Mouse (Mus musculus): ENCODE measurements around the gene Hist1h4f.
A peak's percentile ranks its signal among the peaks of the same experiment; 100 is the strongest.
"Not testable (repeated sequence)": the region's sequence is repeated elsewhere in the genome, so short reads cannot be mapped to it uniquely, and the experiment has no call there.

Hist1h4f gene

DNA sequence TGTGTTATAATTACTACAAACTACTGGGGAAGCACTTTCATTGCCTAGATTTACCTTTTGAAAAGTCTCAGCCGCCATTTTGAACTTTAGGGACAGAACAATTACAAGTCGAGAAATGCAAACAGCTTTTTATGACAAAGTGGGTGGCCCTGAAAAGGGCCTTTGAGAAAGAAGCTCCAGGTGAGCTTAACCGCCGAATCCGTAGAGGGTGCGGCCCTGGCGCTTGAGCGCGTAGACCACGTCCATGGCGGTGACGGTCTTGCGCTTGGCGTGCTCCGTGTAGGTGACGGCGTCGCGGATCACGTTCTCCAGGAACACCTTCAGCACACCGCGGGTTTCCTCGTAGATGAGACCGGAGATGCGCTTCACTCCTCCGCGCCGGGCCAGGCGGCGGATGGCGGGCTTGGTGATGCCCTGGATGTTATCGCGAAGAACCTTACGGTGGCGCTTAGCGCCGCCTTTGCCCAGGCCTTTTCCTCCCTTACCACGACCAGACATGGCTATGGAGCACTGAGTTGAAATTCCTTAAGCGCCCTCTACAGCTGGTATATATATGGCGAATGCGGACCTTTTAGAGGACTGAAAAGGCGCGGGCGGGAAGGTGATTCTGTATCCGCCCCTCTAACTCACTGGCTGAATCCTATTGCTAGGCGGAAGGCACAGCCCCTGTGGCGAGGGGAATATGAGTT is at the start of gene Hist1h4f:
TSS of gene Hist1h4f (minus strand) at position 503 of the 689 bp plus-strand sequence.
- DNase-seq = peak; percentile 93

DNA sequence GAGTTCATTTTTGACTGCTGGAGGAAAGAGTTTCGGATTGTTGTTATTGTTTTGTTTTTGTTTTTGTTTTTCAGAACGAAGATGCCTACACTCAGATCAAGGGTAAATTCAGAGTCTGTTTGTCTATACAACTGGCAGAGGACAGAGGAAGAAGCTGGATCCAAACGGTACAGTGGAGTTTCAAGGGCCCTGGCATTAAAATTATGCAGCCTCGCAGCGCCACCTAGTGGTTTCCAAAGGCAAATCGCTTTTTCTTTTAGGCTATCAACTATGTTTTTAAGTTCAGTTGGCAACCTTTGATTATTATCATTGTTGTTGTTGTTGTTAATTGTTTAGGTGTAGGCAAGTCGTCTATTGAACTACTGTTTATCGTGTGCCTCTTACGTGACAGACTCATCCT is 46.5 kb upstream of the Hist1h4f start:
- DNase-seq = peak; percentile 66

- no peak for DNase-seq
Measured at GRCm38 (mm10) chr13:23595622-23596372, 44.3 kb upstream of the Hist1h4f start.

- DNase-seq = no peak
Measured at GRCm38 (mm10) chr13:23595185-23595584, 43.7 kb upstream of the Hist1h4f start.

GRCm38 (mm10) chr13:23593051-23593770 is 41.8 kb upstream of the Hist1h4f start:
- DNase-seq = no peak

DNA sequence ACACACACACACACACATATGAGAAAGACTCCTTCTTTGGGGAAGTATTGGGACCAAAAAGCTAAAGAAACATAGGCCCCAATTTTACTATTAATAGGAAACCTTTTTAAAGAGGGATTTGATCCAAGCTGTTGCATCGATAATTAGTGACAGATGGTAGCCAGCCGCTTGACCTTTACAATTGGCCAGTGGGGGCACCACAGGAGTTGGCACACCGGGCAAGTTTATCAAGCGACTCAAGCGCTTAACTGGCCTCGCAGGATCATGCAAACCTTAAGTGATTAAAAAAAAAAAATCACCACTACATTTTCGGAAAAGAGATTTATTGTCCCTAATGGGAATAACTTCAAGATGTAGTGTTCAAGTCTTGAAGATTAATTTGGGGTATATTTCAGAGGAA is 41.2 kb upstream of the Hist1h4f start:
- DNase-seq = no peak

DNA sequence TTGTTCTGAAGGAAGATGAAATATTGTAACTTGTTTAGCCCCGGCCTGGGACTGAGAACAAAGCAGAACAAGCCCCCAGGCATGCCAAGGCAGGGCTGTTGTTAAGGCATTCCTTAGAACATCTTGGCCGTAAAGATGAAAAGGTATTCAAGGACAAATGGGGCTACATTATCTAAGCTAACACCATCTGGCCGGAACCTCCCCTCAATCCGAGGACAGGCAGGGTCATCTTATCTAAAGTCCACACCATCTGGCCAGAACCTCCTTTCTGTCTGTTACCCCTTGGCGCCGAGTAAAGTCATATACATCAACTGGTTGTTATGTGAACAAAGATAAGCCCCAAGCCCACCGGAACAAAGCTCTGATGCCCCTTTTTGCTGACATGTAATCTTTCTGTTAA is 40.4 kb upstream of the Hist1h4f start:
- not testable (repeated sequence) for DNase-seq

DNA sequence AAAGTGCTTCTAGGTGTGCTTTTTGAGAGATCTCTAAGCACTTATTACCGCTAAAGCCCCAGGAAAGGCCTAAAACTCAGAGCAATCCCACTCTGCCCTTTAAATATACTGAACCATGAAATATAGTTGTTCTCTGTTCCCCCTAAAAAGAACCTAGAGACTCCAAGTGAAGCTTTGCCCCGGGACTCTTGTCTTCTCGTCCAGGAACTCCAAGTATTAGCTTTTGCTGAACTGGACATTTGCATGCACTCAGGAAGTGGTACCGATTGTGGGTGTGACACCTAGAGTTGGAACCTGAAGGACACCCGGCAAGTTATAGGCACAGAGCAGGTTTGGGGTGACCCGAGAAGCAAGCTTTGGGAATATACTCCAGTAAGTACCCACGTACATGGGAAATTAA is 39.8 kb upstream of the Hist1h4f start:
- DNase-seq = no peak

GRCm38 (mm10) chr13:23586940-23587225 is 35.4 kb upstream of the Hist1h4f start:
- no peak for DNase-seq

DNA sequence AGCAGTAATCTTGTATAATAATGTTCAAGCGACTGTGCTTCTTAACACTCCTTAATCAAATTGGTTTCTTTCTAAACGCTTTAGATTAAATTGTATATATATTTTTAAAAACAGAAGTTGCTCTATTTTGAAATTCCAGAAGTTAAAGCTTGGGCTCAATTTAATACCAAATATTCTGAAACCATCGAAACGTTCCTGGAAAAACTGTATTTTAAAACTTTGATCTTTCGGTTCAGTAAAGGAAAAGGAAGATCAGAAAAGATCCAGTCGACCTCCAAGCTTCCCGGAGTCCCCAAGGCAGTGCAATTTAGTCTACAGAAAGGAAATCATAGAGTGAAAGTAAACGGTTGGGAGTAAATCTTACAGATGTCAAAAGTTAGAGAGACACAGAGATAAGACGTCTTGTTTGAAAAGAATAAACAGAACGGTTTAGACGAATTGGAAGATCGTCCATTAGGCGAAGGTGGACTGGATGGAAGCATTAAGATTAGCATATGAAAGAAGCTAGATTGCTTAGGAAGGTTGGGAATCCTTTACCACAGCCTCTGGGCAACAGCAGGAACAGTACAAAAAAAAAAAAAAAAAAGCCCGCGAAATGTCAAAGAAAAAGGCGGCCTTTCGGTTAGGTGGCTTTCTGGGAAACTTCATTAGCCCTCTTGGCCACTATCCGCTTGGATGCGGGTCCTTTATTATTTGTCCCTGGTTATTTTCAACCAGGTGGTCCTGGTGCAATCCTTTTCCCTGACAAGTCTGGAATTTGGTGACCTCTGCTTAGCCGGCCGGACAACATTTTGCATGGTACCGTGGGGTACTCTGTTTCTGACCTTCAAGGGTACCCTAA is 34.9 kb upstream of the Hist1h4f start:
- DNase-seq = no peak

- peak; percentile 82 for DNase-seq
Measured at GRCm38 (mm10) chr13:23585442-23586098, 34.1 kb upstream of the Hist1h4f start.

DNA sequence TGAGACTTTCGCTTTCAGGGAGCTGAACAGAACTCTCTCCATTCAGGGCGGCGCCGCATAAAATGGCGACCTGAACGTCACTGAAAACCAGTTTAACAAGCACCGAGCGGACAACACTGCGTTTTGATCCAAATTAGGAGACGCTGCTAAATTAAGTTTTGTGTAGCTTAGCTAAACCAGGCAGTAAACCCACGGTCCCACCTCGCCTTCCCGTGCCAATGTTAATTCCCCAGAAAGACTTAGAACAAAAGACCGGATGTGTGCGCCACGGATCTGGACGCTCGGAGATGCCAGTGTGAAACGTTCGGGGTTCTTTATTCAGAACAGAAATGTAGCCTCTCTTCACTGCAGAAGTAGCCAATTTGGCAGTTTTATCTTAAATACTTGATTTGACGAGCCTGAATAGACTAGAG is 33.6 kb upstream of the Hist1h4f start:
- DNase-seq = peak; percentile 73

DNA sequence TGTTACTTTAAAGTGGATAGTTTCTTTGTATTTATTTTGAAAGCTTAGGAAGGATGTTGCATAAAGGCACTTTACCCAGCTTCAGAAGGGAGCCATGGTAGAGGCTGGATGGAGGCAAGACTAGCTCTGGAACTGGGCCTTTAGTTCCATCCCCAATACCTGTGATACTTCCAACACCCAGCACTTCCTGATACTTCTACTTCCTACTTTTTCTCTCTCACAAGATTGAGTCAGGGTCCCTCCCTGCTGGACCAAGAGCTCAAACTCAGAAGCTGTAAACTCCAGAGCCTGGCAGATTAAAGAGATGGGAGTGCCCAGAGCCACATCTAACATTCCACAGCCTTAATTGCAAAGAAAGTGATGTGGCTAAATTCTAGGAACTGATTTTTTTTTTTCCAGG is 32.9 kb upstream of the Hist1h4f start:
- no peak for DNase-seq

GRCm38 (mm10) chr13:23583387-23584068 is 32.1 kb upstream of the Hist1h4f start:
- DNase-seq = no peak

DNA sequence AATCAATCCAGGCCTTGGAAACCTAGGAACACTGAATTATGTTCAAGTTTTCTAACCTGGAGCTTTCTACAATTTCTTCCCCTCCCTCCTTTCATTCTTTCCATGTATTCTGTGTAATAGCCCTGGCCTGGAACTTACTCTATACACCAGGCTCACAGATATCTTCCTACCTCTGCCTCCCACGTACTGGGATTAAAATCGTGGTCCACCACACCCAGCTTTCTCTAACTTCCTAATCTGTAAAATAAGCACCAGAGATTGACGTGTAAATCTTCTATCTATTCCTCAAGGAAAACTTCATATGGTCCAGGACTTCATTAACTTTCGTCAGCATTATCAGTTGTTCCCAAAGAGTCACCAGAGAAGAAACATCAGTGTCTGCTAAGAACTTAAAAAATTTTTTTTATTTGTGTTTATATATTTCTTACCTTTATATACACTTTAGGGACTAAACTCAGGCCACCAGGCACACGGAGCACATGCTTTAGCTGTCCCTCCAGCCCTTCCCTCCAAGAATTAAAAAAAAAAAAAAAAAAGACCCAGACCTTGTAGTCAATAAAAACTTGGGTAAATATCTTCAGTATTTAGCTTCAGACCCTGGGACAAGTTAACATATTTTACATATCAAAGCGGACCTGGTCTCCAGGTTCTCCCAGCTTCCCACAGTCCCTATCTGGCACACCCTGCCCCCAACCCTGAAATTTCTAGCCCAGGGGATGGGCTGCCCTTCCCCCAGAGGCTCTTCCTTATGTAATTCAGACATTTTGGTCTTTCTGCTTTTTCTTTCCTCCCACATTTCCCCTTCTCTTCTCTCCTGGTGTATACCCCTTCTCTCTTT is 31.0 kb upstream of the Hist1h4f start:
- no peak for DNase-seq

DNA sequence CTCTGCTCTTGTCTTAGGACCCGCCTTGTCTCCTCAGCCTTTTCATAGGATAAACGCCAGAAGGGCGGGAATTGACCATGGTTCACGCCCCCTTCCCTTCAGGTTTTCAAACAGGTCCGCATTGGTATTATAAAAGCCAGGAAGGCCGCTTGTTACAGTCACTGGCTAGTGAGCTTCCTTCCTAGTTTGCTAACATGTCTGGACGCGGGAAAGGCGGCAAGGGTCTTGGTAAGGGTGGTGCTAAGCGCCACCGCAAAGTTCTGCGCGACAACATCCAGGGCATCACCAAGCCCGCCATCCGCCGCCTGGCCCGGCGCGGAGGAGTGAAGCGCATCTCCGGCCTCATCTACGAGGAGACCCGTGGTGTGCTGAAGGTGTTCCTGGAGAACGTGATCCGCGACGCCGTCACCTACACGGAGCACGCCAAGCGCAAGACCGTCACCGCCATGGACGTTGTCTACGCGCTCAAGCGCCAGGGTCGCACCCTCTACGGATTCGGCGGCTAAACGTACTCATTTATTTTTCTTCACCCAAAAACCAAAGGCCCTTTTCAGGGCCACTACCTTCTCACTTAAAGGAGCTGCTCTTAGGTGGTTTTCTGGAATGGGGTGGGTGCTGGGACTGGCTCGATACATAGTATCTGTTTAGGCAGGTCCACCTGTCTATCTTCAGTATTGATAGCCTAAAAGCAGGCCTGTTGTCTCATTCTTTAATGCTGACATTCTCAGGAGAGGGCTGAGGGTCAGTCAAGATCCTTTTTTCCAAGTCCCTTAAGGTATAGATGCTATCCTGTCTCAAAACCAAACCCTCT is 30.2 kb upstream of the Hist1h4f start, which contains the start of gene Hist1h4d:
TSS of gene Hist1h4d (plus strand) at position 191 of the 811 bp plus-strand sequence.
- DNase-seq = peak; percentile 96

- no peak for DNase-seq
Measured at GRCm38 (mm10) chr13:23577835-23578234, 26.4 kb upstream of the Hist1h4f start.

DNA sequence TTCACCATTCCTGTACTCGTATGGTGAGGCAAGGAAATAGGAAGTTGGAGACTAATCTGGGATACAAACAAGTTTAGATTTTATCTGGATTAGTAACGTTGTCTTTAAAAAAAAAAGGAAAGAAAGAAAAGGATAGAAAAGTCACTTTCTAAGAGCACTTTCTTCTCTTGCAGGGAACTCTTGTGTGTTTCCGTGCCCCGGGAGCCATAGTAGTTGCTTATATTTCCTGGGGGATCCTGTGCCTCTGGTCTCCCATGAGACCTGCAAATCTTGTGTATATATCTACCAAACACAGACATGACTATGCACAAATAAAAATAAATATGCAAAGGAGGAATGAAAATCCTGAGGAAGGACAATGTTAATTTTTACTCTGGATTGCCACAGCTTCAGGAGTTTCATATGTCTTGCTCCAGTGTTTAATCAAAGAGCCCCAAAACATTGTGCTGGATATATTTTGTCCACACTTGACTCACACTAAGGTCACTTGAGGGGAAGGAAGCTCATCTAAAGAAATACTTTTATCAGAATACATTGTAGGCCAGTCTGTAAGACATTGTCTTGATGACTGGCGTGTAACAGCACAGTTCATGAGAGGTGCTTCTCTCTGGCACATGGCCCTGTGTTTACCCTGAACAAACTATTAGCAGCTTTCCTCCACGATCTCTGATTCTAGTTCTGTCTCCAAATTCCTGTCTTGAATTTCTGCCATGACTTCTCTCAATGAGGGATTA is 25.6 kb upstream of the Hist1h4f start:
- no peak for DNase-seq

- DNase-seq = no peak
Measured at GRCm38 (mm10) chr13:23576351-23576881, 25.0 kb upstream of the Hist1h4f start.
